Mouse (Mus musculus) NIH3T3 (cell line): ENCODE measurements around the gene Cebpg.

Experiments
- DNase-seq: peaks from one replicate; pipeline ENCODE4 v3.0.0-alpha.2; 2012; ENCODE audit warnings: low read depth

The Cebpg gene

GRCm38 (mm10) chr7:35056436-35056864 is at the start of gene Cebpg:
TSS of gene Cebpg (minus strand) at chr7:35056573.
- DNase-seq = peak; percentile 97

DNA sequence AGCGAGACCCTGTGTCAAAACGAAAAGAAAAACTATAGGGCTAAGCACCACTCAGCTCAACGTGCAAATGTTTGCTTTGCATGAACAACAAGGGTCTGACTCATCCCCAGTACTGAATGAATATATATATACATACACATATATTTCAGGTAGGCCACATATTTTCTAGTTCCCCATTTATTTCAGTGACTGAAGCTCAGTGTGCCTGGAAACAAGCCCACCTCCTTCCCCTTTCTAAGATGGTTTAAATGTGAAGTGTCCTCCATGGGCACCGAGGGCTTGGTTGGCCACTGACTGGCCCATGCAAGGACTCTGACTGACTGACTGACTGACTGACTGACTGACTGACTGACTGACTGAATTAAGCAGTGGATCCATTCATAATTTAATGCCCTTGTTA is 43.2 kb upstream of the Cebpg start:
- no peak for DNase-seq

DNA sequence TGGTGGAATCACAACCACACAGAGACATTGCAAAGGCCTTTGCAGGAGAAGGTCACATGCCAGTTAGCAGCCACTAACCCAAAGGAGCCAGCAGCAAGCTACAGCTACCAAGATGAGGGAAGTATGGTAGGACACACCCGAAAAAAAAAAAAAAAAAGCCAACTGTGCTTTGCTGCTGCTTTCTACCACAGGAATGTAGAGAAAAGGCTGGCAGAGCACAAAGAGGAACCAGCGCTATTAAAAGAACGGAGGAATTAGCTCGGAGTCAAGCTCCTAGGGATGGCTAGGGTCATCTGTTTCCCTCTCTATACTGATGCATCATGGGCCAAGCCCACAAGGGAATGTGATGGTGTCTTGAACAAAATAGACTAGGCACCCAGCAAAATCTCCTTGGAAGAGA is 42.4 kb upstream of the Cebpg start:
- DNase-seq = no peak

DNA sequence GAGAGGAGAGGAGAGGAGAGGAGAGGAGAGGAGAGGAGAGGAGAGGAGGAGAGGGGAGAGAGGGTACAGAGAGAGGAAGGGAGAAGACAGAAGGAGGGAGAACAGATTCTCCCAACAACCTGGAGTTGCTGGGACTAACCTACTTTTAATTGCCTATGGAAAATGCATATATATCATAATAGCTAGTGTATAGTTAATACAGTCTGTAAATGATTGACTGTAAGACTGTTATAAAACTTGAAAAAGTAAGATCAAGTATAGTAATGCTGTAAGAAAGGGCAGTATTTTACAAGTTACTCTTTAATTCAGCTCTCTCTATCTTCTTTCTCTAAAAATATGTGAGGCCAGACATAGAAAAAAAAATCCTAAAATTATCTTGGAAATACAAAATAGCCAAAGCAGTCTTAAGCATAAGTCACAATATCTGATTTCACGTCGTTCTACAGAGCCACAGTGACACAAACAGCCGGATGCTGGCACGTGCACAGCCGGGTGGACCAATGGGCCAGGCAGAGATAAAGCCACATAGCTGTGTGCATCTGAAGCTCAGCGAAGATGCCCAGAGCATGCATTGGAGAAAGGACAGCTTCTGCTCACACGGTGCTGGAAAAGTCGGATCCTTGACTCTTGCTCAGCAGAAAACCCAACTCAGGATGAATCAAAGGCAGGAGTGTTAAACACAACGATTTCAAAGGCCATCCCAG is 38.8 kb upstream of the Cebpg start:
- DNase-seq = no peak

DNA sequence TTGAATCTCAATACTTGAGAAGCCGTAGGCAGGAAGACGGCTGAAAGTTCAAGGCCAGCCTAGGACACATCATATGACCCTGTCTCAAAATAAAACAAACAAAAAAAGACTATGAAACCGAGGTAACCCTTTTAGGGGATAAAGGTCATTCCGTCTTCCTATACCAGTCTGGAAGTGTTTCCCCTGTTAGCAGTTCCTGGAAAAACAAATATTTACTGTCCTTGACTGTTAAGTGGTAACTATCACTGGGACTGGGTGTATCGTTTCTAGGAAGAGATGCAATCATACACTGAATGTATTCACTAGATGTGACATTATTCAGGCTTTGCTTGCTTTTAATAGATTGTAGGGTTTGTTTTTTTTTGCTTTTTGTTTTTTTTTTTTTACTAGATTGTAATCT is 34.2 kb upstream of the Cebpg start:
- no peak for DNase-seq

- peak; percentile 32 for DNase-seq
Measured at GRCm38 (mm10) chr7:35086271-35086861, 30.0 kb upstream of the Cebpg start.

GRCm38 (mm10) chr7:35084565-35085360 is 28.4 kb upstream of the Cebpg start:
- no peak for DNase-seq

- DNase-seq = no peak
Measured at GRCm38 (mm10) chr7:35081406-35082104, 25.2 kb upstream of the Cebpg start.

DNA sequence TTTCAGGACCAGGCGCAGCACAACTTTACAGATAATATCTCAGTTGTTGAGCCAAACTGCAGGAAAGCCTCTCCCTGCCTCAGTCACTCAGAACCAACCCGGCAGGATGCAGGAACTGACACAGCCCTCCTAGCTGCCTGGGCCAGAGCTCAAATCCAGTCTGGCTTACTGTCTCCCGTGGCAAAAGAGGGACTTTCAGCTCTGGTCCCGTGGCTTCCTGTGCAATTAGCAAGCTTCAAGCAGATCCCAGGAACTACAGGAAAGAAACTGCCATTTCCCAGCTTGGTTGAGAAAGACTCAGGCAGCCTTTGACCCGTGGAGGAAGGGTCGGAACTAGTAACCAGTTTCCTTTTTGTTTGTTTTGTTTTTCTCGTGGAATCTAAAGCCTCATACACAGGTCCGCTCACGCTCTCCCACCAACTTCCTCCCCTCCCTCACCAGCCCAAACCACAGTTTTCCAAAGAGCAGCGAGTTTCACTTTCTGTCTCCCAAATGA is 24.5 kb upstream of the Cebpg start:
- DNase-seq = peak; percentile 53

GRCm38 (mm10) chr7:35076645-35077044 is 20.3 kb upstream of the Cebpg start:
- DNase-seq = peak; percentile 62

DNA sequence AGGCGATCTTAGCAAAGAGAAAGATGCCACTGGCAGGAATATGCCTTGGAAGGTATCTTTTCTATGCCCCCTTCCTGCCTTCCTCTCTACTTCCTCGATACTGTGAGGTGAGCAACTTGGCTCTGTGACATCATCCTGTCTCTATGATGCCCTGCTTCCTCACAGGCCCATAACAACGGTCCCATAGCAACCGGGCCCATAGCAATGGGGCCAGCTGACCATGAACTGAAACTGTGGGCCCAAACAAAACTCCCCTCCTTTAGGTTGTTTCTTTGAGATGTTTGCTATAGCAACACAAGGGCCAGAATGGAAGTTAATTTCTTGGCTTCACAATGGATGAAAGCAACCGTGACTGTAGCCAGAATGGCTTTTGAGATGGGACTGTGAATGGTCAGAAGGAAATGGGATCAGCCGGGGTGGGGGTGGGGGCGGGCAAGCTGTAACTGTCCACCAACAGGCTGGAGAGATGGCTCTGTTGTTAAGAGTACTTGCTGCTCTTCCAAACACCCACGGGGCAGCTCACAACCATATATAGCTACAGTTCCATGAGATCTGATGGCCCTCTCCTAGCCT is 10.4 kb upstream of the Cebpg start:
- no peak for DNase-seq

GRCm38 (mm10) chr7:35065958-35066357 is 9.6 kb upstream of the Cebpg start:
- DNase-seq = no peak

GRCm38 (mm10) chr7:35064286-35065258 is 8.2 kb upstream of the Cebpg start:
- peak; percentile 67 for DNase-seq

DNA sequence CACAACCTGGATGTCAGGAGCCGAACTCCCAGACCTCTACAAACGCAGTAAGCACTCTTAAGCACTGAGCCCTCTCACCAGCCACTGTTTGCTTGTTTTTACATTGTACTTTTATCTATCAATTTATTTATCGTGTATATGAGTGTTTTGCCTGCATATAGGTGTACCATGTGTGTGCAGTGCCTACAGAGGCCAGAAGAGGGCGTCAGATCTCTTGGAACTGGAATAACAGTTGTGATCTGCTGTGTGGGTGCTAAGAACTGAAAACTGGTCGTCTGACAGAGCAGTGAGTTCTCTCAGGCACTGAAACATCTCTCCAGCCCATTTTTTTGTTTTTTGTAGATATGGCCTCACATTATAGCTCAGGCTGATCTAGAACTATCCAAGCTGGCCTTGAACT is 3.1 kb upstream of the Cebpg start:
- peak; percentile 11 for DNase-seq

GRCm38 (mm10) chr7:35058329-35058728 is 2.0 kb upstream of the Cebpg start:
- no peak for DNase-seq

DNA sequence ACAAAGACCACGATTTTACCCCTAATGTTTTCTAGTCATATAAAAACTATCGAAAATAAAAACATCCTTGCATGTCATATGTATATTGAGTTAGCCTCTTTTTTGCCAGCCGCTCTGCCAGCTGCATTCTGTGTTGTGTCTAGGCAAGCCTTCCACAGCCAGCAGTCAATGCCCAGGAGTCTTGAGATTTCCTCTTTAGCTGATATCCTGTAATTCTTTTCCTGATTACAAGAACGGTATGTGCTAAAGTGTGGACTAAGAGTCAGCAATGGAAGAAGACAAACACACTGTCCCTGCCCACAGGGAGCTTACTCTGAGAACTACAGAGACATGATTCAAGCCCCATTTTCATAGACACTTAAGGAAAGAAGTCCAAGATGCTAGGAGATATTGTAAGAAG is 1.2 kb upstream of the Cebpg start:
- no peak for DNase-seq

DNA sequence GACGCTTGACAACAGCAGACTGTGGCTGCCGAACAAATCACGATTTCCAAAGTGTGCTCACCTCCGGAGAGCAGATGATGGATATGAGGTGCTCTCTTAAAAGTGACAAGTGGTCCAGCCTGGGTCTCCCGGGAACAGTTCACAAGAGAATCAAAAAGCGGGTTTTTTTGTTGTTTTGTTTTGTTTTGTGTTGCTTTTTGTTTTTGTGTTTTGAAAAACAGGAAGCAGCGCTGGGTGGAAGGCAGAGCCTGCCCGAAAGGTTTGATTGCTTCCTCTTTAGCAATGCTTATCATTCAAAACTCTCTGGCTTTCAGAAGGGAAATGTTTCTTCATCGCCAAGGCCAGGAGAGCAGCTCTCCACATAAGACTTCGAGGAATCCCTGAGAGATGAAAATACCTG is 626 bp upstream of the Cebpg start:
- DNase-seq = no peak

DNA sequence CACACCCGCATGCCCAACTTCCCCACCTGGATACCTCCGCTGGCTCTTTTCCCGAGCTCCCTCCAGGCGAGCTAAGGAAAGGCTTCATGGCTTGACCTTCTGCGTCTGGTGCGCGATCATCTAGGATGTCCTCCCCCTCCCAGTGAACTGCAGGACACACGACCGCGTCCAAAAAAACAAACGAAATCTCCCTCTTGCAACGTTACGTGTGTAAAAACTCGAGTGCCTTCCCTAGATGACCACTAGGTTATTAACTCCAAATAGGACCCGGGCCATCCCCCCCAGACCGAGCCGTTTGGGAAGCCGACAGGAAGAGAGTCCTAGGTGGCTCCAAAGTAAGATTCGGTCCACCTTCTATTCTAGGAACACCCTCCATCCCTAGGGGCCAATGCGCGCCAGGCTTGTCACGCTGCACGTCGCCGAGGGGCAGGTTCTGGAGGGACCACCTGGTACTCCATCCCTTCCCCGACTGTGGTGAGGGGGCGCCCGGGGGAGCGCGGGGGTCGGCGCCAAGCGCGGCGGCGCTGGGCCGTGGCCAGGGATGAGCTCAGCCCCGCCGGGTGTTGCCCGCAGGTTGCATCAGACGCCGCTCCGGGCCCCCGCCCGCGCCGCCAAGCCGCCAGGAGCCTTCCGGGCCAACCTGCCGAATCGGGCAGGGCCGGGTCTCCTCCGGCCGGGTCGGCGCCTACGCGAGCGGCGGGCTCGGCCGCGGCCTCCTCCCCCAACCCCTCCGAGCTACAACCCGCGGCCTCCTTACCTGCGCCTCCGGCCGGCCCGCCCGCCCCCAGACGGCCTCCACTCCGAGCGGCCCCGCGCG is 546 bp downstream of the Cebpg start:
- peak; percentile 78 for DNase-seq

GRCm38 (mm10) chr7:35054977-35055618 is 1.3 kb downstream of the Cebpg start:
- DNase-seq = peak; percentile 48
